Mouse (Mus musculus): ENCODE data around the gene Coa3. TPM values are rescaled to one million over a fixed set of nuclear protein-coding genes. Genes with fewer than 3 reads are reported as not detected.

The Coa3 gene
- polyA plus RNA-seq, 1 experiment from 2014 or later, result 201 TPM

DNA sequence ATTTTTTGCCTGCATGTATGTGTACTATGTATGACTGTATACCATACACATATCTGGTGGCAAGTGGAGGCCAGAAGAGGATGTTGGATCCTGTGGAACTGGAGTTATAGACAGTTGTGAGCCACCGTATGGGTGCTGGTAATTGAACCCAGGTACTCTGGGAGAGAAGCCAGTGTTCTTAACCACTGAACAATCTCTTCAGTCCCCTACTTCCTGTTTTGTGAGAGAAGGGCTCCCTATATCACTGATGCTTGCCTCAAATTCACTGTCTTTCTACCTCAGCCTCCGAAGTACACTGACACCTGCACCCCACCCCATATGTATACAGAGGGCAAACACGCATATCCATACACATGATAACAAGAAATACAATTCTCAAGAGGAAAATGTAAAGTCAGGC lies 32.2 kb upstream of the Coa3 start:
- Histone ChIP-seq H3K36me3 (no peaks in the 10 kb centered on the region), H3K27ac (no peak overlapping the region), H3K4me1 (no peaks in the 10 kb centered on the region), H3K9me3 (no peaks in the 10 kb centered on the region), H3K4me2 (replicated peaks) (no peak overlapping the region), H3K4me3 (no peak overlapping the region), H3K9ac (no peak overlapping the region), H3K27me3 (replicated peaks) (0 out of 2 replicates have a peak, but pooled peaks cover 5% of the 10 kb centered on the region)
- no peak for ATAC-seq (ENCODE audit: low FRiP score, low read depth)
- WGBS, result 92% methylated on average over 3 of the region's 3 CpGs

DNA sequence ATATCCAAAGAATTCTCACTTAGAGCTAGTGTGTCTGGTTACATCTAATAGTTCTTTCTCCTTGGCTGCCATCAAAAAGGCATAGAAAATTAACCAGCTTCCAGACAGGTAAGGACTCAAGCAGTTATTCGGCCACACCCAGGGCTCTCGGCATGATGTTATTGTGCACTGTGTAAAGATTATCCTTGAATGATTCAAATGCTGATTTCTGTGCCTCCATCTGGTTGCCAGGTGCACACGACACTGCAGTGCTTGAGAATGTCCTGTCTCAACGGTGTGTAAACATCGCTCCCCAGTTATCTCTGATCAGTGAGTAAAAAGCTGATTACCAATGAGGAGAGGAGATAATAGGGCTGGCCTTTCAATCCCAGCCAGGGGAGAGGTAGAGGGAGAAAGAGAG lies 28.8 kb upstream of the Coa3 start:
- H3K4me3 ChIP-seq, result no peak overlapping the region
- no peaks in the 10 kb centered on the region for H3K9me3 ChIP-seq
- H3K9ac ChIP-seq, result no peak overlapping the region
- H3K36me3 ChIP-seq, result no peaks in the 10 kb centered on the region
- H3K27me3 ChIP-seq (replicated peaks), result 0 out of 2 replicates have a peak, but pooled peaks cover 5% of the 10 kb centered on the region
- H3K4me2 ChIP-seq (replicated peaks), result no peak overlapping the region
- H3K27ac ChIP-seq, result no peak overlapping the region
- no peak for ATAC-seq (ENCODE audit: low FRiP score, low read depth)
- 49% methylated on average over 5 of the region's 5 CpGs for WGBS
- no peaks in the 10 kb centered on the region for H3K4me1 ChIP-seq

DNA sequence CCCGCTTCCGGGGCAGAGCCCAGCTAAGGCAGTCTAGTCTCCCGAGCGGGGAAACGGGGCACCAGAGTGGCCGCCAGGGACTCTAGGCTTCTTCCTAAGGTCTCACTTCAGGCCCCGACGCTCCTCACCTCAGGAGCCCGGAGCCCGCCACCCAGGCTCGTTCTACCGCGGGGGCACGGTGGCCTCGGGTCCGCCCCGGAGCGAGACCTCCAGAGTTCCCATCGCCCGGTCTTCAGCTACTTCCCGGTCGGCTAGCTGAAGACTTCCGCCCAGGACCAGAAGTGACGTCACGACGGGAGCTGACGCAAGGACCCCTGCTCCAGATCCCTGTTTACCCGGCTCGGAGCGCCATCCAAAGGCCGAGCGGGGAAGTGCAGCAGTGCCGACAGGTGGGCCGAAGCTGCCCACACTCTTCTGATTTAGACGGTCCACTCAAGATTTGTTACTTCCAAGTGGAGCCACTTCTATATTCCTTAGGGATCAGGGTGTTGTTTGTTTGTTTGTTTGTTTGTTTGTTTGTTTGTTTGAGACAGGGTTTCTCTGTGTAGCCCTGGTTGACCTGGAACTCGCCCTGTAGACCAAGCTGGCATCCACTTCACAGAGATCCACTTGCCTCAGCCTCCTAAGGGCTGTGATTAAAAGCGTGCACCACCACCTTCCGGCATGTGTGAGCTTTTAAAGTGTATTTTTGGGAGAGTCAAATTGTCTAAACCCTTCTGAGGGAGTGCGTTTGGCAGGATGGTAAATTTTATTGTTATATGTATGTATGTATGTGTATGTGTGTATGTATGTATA lies 23.3 kb upstream of the Coa3 start, which contains the start of gene Becn1:
Gene Becn1 (minus strand): TSS at position 283 of the 795 bp plus-strand sequence.
- H3K36me3 ChIP-seq, result peaks cover 16% of the 10 kb centered on the region
- peak within 1 kb of the TSS; percentile 79 for H3K4me3 ChIP-seq
- H3K27ac ChIP-seq, result no peak within 1 kb of the TSS
- H3K4me1 ChIP-seq, result peaks cover 13% of the 10 kb centered on the region
- H3K27me3 ChIP-seq (replicated peaks), result no peaks in the 10 kb centered on the region
- peak; percentile 88 for ATAC-seq (ENCODE audit: low FRiP score, low read depth)
- 8% methylated on average over 39 of the region's 39 CpGs for WGBS
- H3K9ac ChIP-seq, result peak within 1 kb of the TSS; percentile 83
- peak within 1 kb of the TSS; percentile 97 for H3K4me2 ChIP-seq (replicated peaks)
- H3K9me3 ChIP-seq, result no peaks in the 10 kb centered on the region

GRCm38 (mm10) chr11:101301299-101302003 lies 22.5 kb upstream of the Coa3 start:
- Histone ChIP-seq H3K4me3 (peak overlapping the region; percentile 79), H3K27me3 (replicated peaks) (no peaks in the 10 kb centered on the region), H3K36me3 (peaks cover 16% of the 10 kb centered on the region), H3K9me3 (no peaks in the 10 kb centered on the region), H3K9ac (peak overlapping the region; percentile 83), H3K4me1 (peaks cover 13% of the 10 kb centered on the region), H3K4me2 (replicated peaks) (peak overlapping the region; percentile 97), H3K27ac (no peak overlapping the region)
- WGBS, result 15% methylated on average over 26 of the region's 26 CpGs
- 0 out of 2 replicates have a peak, but pooled peaks have one; percentile 13 for ATAC-seq (ENCODE audit: low FRiP score, low read depth)

- H3K27ac ChIP-seq, result no peak overlapping the region
- H3K36me3 ChIP-seq, result peaks cover 16% of the 10 kb centered on the region
- peak overlapping the region; percentile 97 for H3K4me2 ChIP-seq (replicated peaks)
- 69% methylated on average over 7 of the region's 7 CpGs for WGBS
- no peaks in the 10 kb centered on the region for H3K27me3 ChIP-seq (replicated peaks)
- no peak for ATAC-seq (ENCODE audit: low FRiP score, low read depth)
- H3K9me3 ChIP-seq, result no peaks in the 10 kb centered on the region
- peaks cover 13% of the 10 kb centered on the region for H3K4me1 ChIP-seq
- H3K4me3 ChIP-seq, result peak overlapping the region; percentile 79
- H3K9ac ChIP-seq, result peak overlapping the region; percentile 83
These were observed 22.0 kb upstream of the Coa3 start for GRCm38 (mm10) chr11:101300881-101301280.

DNA sequence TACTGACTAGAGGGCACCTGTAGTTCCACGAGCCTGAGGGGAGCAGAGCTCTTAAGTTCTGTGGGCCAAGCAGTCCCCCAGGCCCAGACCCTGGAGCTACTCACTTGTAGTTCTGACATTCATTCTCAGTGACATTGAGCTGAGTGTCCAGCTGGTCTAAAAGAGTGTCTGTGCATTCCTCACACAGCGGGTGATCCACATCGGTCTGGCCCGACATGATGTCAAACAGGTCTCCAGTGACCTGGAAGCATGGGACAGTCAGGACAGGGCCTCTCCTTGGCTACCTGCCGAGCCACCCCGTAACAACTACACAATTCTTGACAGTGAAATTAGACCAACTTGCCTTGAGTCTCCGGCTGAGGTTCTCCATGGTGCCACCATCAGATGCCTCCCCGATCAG lies 16.3 kb upstream of the Coa3 start:
- no peaks in the 10 kb centered on the region for H3K4me1 ChIP-seq
- H3K4me2 ChIP-seq (replicated peaks), result no peak overlapping the region
- H3K4me3 ChIP-seq, result no peak overlapping the region
- H3K27me3 ChIP-seq (replicated peaks), result no peaks in the 10 kb centered on the region
- H3K9me3 ChIP-seq, result no peaks in the 10 kb centered on the region
- H3K36me3 ChIP-seq, result peaks cover 71% of the 10 kb centered on the region
- H3K27ac ChIP-seq, result no peak overlapping the region
- 89% methylated on average over 8 of the region's 8 CpGs for WGBS
- no peak overlapping the region for H3K9ac ChIP-seq
- no peak for ATAC-seq (ENCODE audit: low FRiP score, low read depth)

GRCm38 (mm10) chr11:101291231-101291630 lies 12.3 kb upstream of the Coa3 start:
- Histone ChIP-seq H3K4me1 (no peaks in the 10 kb centered on the region), H3K9me3 (no peaks in the 10 kb centered on the region), H3K36me3 (peaks cover 80% of the 10 kb centered on the region), H3K27me3 (replicated peaks) (no peaks in the 10 kb centered on the region), H3K27ac (no peak overlapping the region), H3K9ac (no peak overlapping the region), H3K4me3 (no peak overlapping the region), H3K4me2 (replicated peaks) (no peak overlapping the region)
- no peak for ATAC-seq (ENCODE audit: low FRiP score, low read depth)
- WGBS, result 95% methylated on average over 8 of the region's 8 CpGs

DNA sequence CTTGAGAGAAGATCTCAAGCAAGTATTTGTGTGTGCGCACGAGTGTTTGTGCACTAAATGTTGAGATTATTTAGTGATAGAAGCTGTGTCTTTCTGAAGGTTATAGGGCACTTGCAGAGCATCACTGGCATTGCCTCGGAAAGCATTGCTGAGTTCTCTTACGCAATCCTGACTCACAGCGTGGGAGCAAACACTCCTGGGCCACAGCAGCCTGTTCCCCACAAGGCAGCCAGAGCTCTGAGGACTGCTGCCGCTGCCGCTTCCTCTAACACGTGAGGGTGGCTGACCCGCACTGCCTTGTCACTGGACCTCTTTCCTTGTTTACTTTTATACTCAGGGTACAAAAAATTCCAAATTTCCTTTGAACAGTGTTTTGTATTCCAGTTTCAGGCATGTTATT lies 8.4 kb upstream of the Coa3 start:
- H3K4me3 ChIP-seq, result no peak overlapping the region
- H3K4me1 ChIP-seq, result no peaks in the 10 kb centered on the region
- no peaks in the 10 kb centered on the region for H3K9me3 ChIP-seq
- no peak for ATAC-seq (ENCODE audit: low FRiP score, low read depth)
- H3K27ac ChIP-seq, result no peak overlapping the region
- 87% methylated on average over 9 of the region's 9 CpGs for WGBS
- H3K36me3 ChIP-seq, result peaks cover 49% of the 10 kb centered on the region
- H3K27me3 ChIP-seq (replicated peaks), result no peaks in the 10 kb centered on the region
- no peak overlapping the region for H3K9ac ChIP-seq
- H3K4me2 ChIP-seq (replicated peaks), result no peak overlapping the region

GRCm38 (mm10) chr11:101283805-101284204 lies 4.9 kb upstream of the Coa3 start:
- H3K27ac ChIP-seq, result no peak overlapping the region
- H3K4me2 ChIP-seq (replicated peaks), result no peak overlapping the region
- no peaks in the 10 kb centered on the region for H3K27me3 ChIP-seq (replicated peaks)
- H3K9ac ChIP-seq, result no peak overlapping the region
- H3K36me3 ChIP-seq, result peaks cover 15% of the 10 kb centered on the region
- no peak overlapping the region for H3K4me3 ChIP-seq
- ATAC-seq (ENCODE audit: low FRiP score, low read depth), result no peak
- no peaks in the 10 kb centered on the region for H3K4me1 ChIP-seq
- no peaks in the 10 kb centered on the region for H3K9me3 ChIP-seq
- WGBS, result 73% methylated on average over 4 of the region's 4 CpGs

DNA sequence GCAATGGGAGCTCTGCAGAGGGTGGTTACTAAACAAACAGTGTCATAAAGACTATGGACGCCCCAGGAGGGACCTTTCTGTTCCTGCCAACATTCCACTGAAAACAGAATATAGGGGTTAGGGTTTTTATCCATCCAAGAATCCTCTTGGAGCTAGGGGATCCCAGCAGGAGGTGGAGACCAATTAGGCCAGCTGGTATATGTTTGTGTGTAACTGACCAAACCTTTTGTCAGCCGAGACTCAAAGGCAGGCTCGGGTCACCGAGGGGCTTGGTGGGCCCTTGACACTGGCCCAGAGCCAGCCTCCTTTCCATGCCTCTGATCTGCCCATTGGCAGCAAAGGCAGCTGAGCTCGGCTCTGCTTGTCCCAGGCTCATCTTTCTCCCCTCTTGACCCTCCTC lies 4.0 kb upstream of the Coa3 start:
- H3K9me3 ChIP-seq, result no peaks in the 10 kb centered on the region
- H3K27ac ChIP-seq, result no peak overlapping the region
- H3K4me1 ChIP-seq, result peaks cover 5% of the 10 kb centered on the region
- ATAC-seq (ENCODE audit: low FRiP score, low read depth), result no peak
- H3K4me3 ChIP-seq, result no peak overlapping the region
- H3K27me3 ChIP-seq (replicated peaks), result no peaks in the 10 kb centered on the region
- H3K36me3 ChIP-seq, result peaks cover 9% of the 10 kb centered on the region; the same call in 1 of the 2 replicates
- WGBS, result 12% methylated on average over 5 of the region's 5 CpGs
- H3K4me2 ChIP-seq (replicated peaks), result no peak overlapping the region
- no peak overlapping the region for H3K9ac ChIP-seq

DNA sequence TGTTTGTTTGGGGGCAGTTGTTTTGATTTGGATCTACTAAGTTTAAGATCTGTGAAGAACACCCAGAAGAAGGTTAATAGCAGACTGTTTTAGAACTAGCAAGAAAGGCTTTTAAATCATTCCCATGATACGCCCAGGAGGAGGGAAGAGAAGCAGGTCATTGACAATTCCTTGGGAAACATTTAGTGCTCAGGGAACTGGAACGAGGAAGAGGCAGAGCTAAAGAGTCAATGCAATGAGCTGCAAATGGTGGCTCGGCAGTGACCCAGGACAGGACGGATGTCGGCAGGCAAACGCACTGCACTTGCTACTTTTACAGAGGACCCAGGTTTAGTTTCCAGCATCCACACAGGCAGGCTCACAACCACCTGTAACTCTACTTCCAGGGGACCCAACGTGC lies 1.9 kb upstream of the Coa3 start:
- H3K36me3 ChIP-seq, result 0 out of 2 replicates have a peak, but pooled peaks cover 8% of the 10 kb centered on the region
- WGBS, result 35% methylated on average over 7 of the region's 7 CpGs
- H3K9ac ChIP-seq, result no peak overlapping the region
- no peak overlapping the region for H3K4me2 ChIP-seq (replicated peaks)
- H3K27me3 ChIP-seq (replicated peaks), result no peaks in the 10 kb centered on the region
- H3K4me1 ChIP-seq, result peaks cover 24% of the 10 kb centered on the region
- ATAC-seq (ENCODE audit: low FRiP score, low read depth), result no peak
- no peak overlapping the region for H3K4me3 ChIP-seq
- no peaks in the 10 kb centered on the region for H3K9me3 ChIP-seq
- no peak overlapping the region for H3K27ac ChIP-seq

- Histone ChIP-seq H3K4me3 (peak overlapping the region; percentile 73), H3K27me3 (replicated peaks) (no peaks in the 10 kb centered on the region), H3K36me3 (0 out of 2 replicates have a peak, but pooled peaks cover 6% of the 10 kb centered on the region), H3K4me1 (peaks cover 24% of the 10 kb centered on the region), H3K9ac (no peak overlapping the region), H3K27ac (no peak overlapping the region), H3K4me2 (replicated peaks) (peak overlapping the region; percentile 93), H3K9me3 (no peaks in the 10 kb centered on the region)
- WGBS, result 64% methylated on average over 14 of the region's 14 CpGs
- ATAC-seq (ENCODE audit: low FRiP score, low read depth), result peak; percentile 22; the same call in 1 of the 2 replicates
These were observed 267 bp upstream of the Coa3 start for GRCm38 (mm10) chr11:101279193-101279569.
